Mouse (Mus musculus): ENCODE measurements around the gene Pml.

The Pml gene

GRCm38 (mm10) chr9:58249592-58250192, at the start of gene Pml:
Pml (minus strand) TSS chr9:58249786.
- no peaks in the 10 kb centered on the region for H3K27me3 ChIP-seq (ENCODE audit: insufficient read depth, low read length)
- H3K4me1 ChIP-seq (replicated peaks; ENCODE audit: low read depth, low read length): peaks cover 62% of the 10 kb centered on the region
- H3K36me3 ChIP-seq (ENCODE audit: insufficient read depth, low read length): peaks cover 24% of the 10 kb centered on the region
- TF ChIP-seq POU5F1 (IDR thresholded peaks at IDR 0.05; ENCODE audit: borderline replicate concordance, low read length): no peak
- peak; percentile 16 for TF ChIP-seq CTCF (conservative IDR thresholded peaks at IDR 0.05; ENCODE audit: low read length)
- peak within 1 kb of the TSS; percentile 95 for H3K4me3 ChIP-seq (replicated peaks; ENCODE audit: low read length)
- no peaks in the 10 kb centered on the region for H3K9me3 ChIP-seq (ENCODE audit: low read length)

- TF ChIP-seq NANOG (IDR thresholded peaks at IDR 0.05; ENCODE audit: borderline replicate concordance, low read length): no peak
- no peak for TF ChIP-seq POU5F1 (IDR thresholded peaks at IDR 0.05; ENCODE audit: borderline replicate concordance, low read length)
- no peak for TF ChIP-seq CTCF (conservative IDR thresholded peaks at IDR 0.05; ENCODE audit: low read length)
- no peak overlapping the region for H3K4me3 ChIP-seq (replicated peaks; ENCODE audit: low read length)
These were observed 48.4 kb upstream of the Pml start for GRCm38 (mm10) chr9:58297961-58298477.

GRCm38 (mm10) chr9:58297065-58297464, 47.5 kb upstream of the Pml start:
- TF ChIP-seq CTCF (conservative IDR thresholded peaks at IDR 0.05; ENCODE audit: low read length): no peak
- TF ChIP-seq NANOG (IDR thresholded peaks at IDR 0.05; ENCODE audit: borderline replicate concordance, low read length): no peak
- no peak for TF ChIP-seq POU5F1 (IDR thresholded peaks at IDR 0.05; ENCODE audit: borderline replicate concordance, low read length)
- Histone ChIP-seq H3K4me1 (replicated peaks; ENCODE audit: low read depth, low read length) (peaks cover 64% of the 10 kb centered on the region), H3K27me3 (ENCODE audit: insufficient read depth, low read length) (peaks cover 2% of the 10 kb centered on the region; the same call in 1 of the 2 replicates), H3K9me3 (ENCODE audit: low read length) (no peaks in the 10 kb centered on the region), H3K4me3 (replicated peaks; ENCODE audit: low read length) (no peak overlapping the region), H3K36me3 (ENCODE audit: insufficient read depth, low read length) (no peaks in the 10 kb centered on the region)

More at GRCm38 (mm10) chr9:58297961-58298477, 48.4 kb upstream of the Pml start:
- no peaks in the 10 kb centered on the region for H3K36me3 ChIP-seq (ENCODE audit: insufficient read depth, low read length)
- H3K4me1 ChIP-seq (replicated peaks; ENCODE audit: low read depth, low read length): peaks cover 56% of the 10 kb centered on the region
- H3K27me3 ChIP-seq (ENCODE audit: insufficient read depth, low read length): peaks cover 4% of the 10 kb centered on the region
- H3K9me3 ChIP-seq (ENCODE audit: low read length): no peaks in the 10 kb centered on the region

- TF ChIP-seq POU5F1 (IDR thresholded peaks at IDR 0.05; ENCODE audit: borderline replicate concordance, low read length) (no peak), NANOG (IDR thresholded peaks at IDR 0.05; ENCODE audit: borderline replicate concordance, low read length) (no peak), CTCF (conservative IDR thresholded peaks at IDR 0.05; ENCODE audit: low read length) (no peak)
- H3K27me3 ChIP-seq (ENCODE audit: insufficient read depth, low read length): 0 out of 2 replicates have a peak, but pooled peaks cover 3% of the 10 kb centered on the region
- peak overlapping the region; percentile 39 for H3K4me3 ChIP-seq (replicated peaks; ENCODE audit: low read length)
These were observed 46.3 kb upstream of the Pml start for GRCm38 (mm10) chr9:58295766-58296361.

GRCm38 (mm10) chr9:58295345-58295744, 45.8 kb upstream of the Pml start:
- no peak overlapping the region for H3K4me3 ChIP-seq (replicated peaks; ENCODE audit: low read length)
- H3K4me1 ChIP-seq (replicated peaks; ENCODE audit: low read depth, low read length): peaks cover 66% of the 10 kb centered on the region
- TF ChIP-seq NANOG (IDR thresholded peaks at IDR 0.05; ENCODE audit: borderline replicate concordance, low read length) (no peak), CTCF (conservative IDR thresholded peaks at IDR 0.05; ENCODE audit: low read length) (no peak)
- H3K27me3 ChIP-seq (ENCODE audit: insufficient read depth, low read length): 0 out of 2 replicates have a peak, but pooled peaks cover 3% of the 10 kb centered on the region
- H3K36me3 ChIP-seq (ENCODE audit: insufficient read depth, low read length): no peaks in the 10 kb centered on the region
- H3K9me3 ChIP-seq (ENCODE audit: low read length): no peaks in the 10 kb centered on the region

More at GRCm38 (mm10) chr9:58295766-58296361, 46.3 kb upstream of the Pml start:
- Histone ChIP-seq H3K36me3 (ENCODE audit: insufficient read depth, low read length) (no peaks in the 10 kb centered on the region), H3K4me1 (replicated peaks; ENCODE audit: low read depth, low read length) (peaks cover 66% of the 10 kb centered on the region), H3K9me3 (ENCODE audit: low read length) (no peaks in the 10 kb centered on the region)

- Histone ChIP-seq H3K4me3 (replicated peaks; ENCODE audit: low read length) (no peak overlapping the region), H3K36me3 (ENCODE audit: insufficient read depth, low read length) (no peaks in the 10 kb centered on the region), H3K4me1 (replicated peaks; ENCODE audit: low read depth, low read length) (peaks cover 58% of the 10 kb centered on the region), H3K9me3 (ENCODE audit: low read length) (no peaks in the 10 kb centered on the region), H3K27me3 (ENCODE audit: insufficient read depth, low read length) (0 out of 2 replicates have a peak, but pooled peaks cover 3% of the 10 kb centered on the region)
- no peak for TF ChIP-seq CTCF (conservative IDR thresholded peaks at IDR 0.05; ENCODE audit: low read length)
- TF ChIP-seq POU5F1 (IDR thresholded peaks at IDR 0.05; ENCODE audit: borderline replicate concordance, low read length): no peak
- TF ChIP-seq NANOG (IDR thresholded peaks at IDR 0.05; ENCODE audit: borderline replicate concordance, low read length): no peak
These were observed 44.9 kb upstream of the Pml start for GRCm38 (mm10) chr9:58294527-58294926.

- peaks cover 5% of the 10 kb centered on the region; the same call in 1 of the 2 replicates for H3K27me3 ChIP-seq (ENCODE audit: insufficient read depth, low read length)
- H3K36me3 ChIP-seq (ENCODE audit: insufficient read depth, low read length): no peaks in the 10 kb centered on the region; the same call in 1 of the 2 replicates
- no peaks in the 10 kb centered on the region for H3K9me3 ChIP-seq (ENCODE audit: low read length)
- H3K4me3 ChIP-seq (replicated peaks; ENCODE audit: low read length): no peak overlapping the region
- H3K4me1 ChIP-seq (replicated peaks; ENCODE audit: low read depth, low read length): peaks cover 40% of the 10 kb centered on the region
- TF ChIP-seq NANOG (IDR thresholded peaks at IDR 0.05; ENCODE audit: borderline replicate concordance, low read length) (no peak), POU5F1 (IDR thresholded peaks at IDR 0.05; ENCODE audit: borderline replicate concordance, low read length) (no peak), CTCF (conservative IDR thresholded peaks at IDR 0.05; ENCODE audit: low read length) (no peak)
These were observed 40.3 kb upstream of the Pml start for GRCm38 (mm10) chr9:58289901-58290300.

GRCm38 (mm10) chr9:58289090-58289489, 39.5 kb upstream of the Pml start:
- H3K9me3 ChIP-seq (ENCODE audit: low read length): no peaks in the 10 kb centered on the region
- no peak for TF ChIP-seq POU5F1 (IDR thresholded peaks at IDR 0.05; ENCODE audit: borderline replicate concordance, low read length)
- no peak for TF ChIP-seq CTCF (conservative IDR thresholded peaks at IDR 0.05; ENCODE audit: low read length)
- TF ChIP-seq NANOG (IDR thresholded peaks at IDR 0.05; ENCODE audit: borderline replicate concordance, low read length): no peak
- H3K4me1 ChIP-seq (replicated peaks; ENCODE audit: low read depth, low read length): peaks cover 43% of the 10 kb centered on the region
- H3K27me3 ChIP-seq (ENCODE audit: insufficient read depth, low read length): peaks cover 5% of the 10 kb centered on the region; the same call in 1 of the 2 replicates
- no peak overlapping the region for H3K4me3 ChIP-seq (replicated peaks; ENCODE audit: low read length)
- no peaks in the 10 kb centered on the region; the same call in 1 of the 2 replicates for H3K36me3 ChIP-seq (ENCODE audit: insufficient read depth, low read length)

Data from E14TG2a.4 (cell line).